Mouse (Mus musculus) bone marrow macrophage, adult 2 months (primary cell): ENCODE data around the gene Gm42957. TPM values are rescaled to one million over a fixed set of nuclear protein-coding genes. Genes with fewer than 3 reads are reported as not detected.
A peak's percentile ranks its signal among the peaks of the same experiment; 100 is the strongest.
"Not testable (repeated sequence)": the region's sequence is repeated elsewhere in the genome, so short reads cannot be mapped to it uniquely, and the experiment has no call there.

ENCODE experiments used
- H3K27ac ChIP-seq: 2 replicates; pipeline ENCODE4 v1.5.1; 2012; ENCODE audit warnings: low read depth, low read length; ENCODE audit not compliant: insufficient read depth
- H3K4me1 ChIP-seq: 2 replicates; pipeline ENCODE4 v1.6.1; 2012; ENCODE audit warnings: low read length; ENCODE audit not compliant: control insufficient read depth, insufficient read depth
- H3K4me3 ChIP-seq: 2 replicates; pipeline ENCODE4 v1.5.1; 2012; ENCODE audit warnings: mild to moderate bottlenecking, low read length, moderate library complexity; ENCODE audit not compliant: insufficient read depth
- CTCF ChIP-seq: IDR thresholded peaks from 2 replicates; pipeline ENCODE4 v1.5.1; 2012; ENCODE audit warnings: low read depth, mild to moderate bottlenecking, low read length, moderate library complexity
- POLR2A ChIP-seq: IDR thresholded peaks from 2 replicates; pipeline ENCODE4 v1.6.1; 2012; ENCODE audit warnings: mild to moderate bottlenecking, low read depth, low read length, borderline replicate concordance
- polyA plus RNA-seq: library from polyadenylated mRNA; stranded (reverse); fragments of >200 nt; gene quantifications from 2 replicates; pipeline ENCODE4 v1.2.4, GENCODE M21; 2012; ENCODE audit not compliant: missing spikeins, insufficient read depth, insufficient read length

Gm42957 gene
- polyA plus RNA-seq, 1 experiment = not detected

- no peaks in the 10 kb centered on the region for H3K4me1 ChIP-seq
- TF ChIP-seq POLR2A (no peak), CTCF (no peak)
- H3K27ac ChIP-seq = no peak overlapping the region
- H3K4me3 ChIP-seq = no peak overlapping the region
These were observed 12.1 kb downstream of the Gm42957 start for GRCm38 (mm10) chr3:96647365-96647764.

DNA sequence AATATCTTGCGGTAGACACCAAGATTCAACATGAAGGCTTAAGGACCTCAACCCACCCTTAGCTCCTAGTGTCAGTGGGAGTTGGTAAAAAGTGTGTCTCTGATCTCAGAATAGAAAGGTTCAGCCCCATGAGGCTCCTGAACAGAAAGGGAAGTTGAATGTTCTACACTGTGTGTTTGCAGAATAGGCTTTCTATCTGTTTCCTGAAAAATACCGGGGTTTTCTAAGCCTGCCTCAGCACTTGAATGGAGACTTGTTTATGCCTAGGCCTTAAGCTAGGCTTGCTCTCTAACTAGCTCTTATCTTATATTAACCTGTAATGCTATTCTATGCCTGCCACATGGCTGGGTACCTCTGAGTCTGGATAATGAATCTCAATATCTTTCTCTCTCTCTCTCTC, 25.6 kb downstream of the Gm42957 start:
- no peak for TF ChIP-seq POLR2A
- TF ChIP-seq CTCF = no peak
- no peak overlapping the region for H3K4me3 ChIP-seq
- peak overlapping the region; percentile 76 for H3K27ac ChIP-seq
- peaks cover 17% of the 10 kb centered on the region for H3K4me1 ChIP-seq

DNA sequence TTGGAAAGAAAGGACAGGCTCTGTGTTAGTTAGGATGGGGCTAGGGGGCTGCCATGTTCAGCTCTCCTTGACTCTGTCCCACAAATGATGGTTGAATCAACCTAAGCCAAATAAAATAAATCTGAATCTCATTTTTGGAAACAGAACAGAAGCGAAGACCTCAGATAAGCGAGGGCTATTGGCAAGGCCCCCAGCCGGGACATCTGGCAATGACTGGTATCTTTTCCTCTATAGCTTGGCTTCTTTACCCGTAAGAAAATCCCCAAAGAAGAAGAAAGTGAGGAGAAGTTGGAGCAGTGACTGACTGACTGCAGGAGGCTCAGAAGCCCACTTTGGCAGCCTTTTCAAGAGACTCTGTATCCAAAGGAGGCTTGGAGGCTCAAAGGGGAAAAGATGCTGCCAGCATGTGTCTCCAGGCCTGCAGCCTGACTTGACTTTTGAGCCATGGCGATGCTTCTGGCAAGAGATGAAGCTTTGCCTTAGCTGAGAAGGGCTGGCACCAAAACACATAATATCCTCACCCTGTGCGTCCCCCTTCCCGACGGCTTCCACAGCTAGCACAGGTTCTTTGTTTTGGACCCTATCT, 27.6 kb downstream of the Gm42957 start:
- Histone ChIP-seq H3K27ac (no peak overlapping the region), H3K4me1 (peaks cover 17% of the 10 kb centered on the region), H3K4me3 (no peak overlapping the region)
- TF ChIP-seq CTCF (no peak), POLR2A (no peak)

DNA sequence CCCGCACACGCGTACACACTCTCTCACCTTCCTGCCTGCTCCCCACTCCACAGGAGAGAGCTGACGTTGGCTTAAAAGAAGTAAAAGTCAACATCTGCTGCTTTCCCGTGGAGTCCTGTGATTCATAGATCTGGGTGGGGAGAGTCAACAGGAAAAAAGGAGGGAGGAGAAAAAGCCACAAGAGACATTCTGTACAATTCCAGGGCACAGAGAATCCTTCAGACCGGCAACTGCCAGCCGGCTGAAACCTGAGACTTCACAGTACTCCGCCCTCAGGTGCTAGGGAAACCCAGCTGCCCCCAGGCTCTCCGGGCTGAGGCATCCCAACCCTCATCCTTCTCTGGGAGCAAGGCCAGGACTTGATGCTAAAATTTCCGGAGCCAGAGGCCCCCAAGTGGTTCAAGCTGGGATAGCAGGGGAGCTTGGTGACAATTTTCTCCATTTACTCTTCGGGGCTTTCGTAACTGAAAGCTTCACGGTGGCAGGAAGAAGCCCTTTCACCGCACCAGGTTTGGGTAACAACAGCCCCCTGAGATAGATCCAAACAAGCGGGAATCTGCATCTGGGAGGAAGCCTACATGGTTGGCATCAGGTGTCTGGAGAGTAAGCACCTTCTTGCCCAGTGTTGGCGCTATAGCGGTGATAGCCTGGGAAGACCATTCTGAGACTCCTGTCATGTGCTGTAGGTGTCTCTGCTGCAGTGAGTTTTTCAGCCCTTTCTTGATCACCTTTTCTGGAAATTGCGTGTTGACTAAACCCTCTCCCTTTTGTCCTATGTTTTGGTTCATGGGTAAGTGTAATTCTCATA, 28.4 kb downstream of the Gm42957 start:
- no peak overlapping the region for H3K4me3 ChIP-seq
- H3K27ac ChIP-seq = no peak overlapping the region
- TF ChIP-seq POLR2A (no peak), CTCF (peak; percentile 66)
- peaks cover 17% of the 10 kb centered on the region for H3K4me1 ChIP-seq

- H3K4me1 ChIP-seq = peaks cover 17% of the 10 kb centered on the region
- H3K27ac ChIP-seq, H3K4me3 ChIP-seq: not testable (repeated sequence)
These were observed 30.6 kb downstream of the Gm42957 start for GRCm38 (mm10) chr3:96665732-96666363.

DNA sequence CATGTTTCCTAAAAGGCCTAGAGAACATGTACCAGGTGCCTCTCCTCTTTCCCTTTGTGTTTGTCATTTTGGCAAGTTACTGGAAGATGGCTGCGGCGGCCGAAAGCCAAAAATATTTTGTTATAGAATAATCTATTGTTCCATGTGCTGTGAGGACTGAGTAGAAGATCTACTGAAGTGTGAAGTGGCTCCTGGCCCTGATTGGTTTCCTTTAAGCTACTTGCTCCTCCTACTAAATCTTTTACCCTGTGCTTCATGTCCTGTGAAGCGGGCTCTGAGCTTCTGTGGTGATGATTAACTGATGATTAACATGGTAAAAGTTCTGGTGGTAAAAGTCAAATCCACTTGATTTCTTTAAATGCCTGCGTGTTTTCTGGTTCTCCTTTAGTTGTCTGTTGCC, 31.6 kb downstream of the Gm42957 start:
- TF ChIP-seq POLR2A (no peak), CTCF (no peak)
- Histone ChIP-seq H3K4me3 (no peak overlapping the region), H3K4me1 (peaks cover 11% of the 10 kb centered on the region), H3K27ac (no peak overlapping the region)

- Histone ChIP-seq H3K27ac (no peak overlapping the region), H3K4me1 (peaks cover 10% of the 10 kb centered on the region), H3K4me3 (no peak overlapping the region)
- TF ChIP-seq CTCF = no peak
- TF ChIP-seq POLR2A = no peak
These were observed 32.0 kb downstream of the Gm42957 start for GRCm38 (mm10) chr3:96667316-96667715.

DNA sequence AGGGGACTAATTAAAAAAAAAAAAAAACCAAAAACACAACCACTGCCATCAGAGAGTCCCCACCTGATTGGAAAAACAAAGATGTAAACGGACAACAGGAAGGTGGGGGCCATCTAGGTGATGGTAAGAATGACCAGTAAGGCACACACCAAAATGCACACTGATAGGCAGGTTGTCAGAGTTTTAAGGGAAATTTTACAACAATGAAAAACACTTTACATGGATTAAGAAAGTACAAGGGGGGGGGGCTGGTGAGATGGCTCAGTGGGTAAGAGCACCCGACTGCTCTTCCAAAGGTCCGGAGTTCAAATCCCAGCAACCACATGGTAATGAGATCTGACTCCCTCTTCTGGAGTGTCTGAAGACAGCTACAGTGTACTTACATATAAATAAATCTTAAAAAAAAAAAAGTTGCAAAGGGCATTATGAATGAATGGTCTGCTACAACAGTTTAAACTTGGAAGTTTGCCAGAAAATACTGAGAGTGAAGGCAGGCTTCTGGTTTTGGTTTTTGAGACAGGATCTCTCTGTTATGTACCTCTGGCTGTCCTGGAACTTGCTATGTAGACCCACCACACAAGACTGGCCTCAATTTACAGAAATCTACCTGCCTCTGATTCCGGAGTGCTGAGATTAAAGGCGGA, 33.3 kb downstream of the Gm42957 start:
- H3K27ac ChIP-seq = no peak overlapping the region
- TF ChIP-seq CTCF = no peak
- no peak for TF ChIP-seq POLR2A
- peaks cover 10% of the 10 kb centered on the region for H3K4me1 ChIP-seq
- no peak overlapping the region for H3K4me3 ChIP-seq

DNA sequence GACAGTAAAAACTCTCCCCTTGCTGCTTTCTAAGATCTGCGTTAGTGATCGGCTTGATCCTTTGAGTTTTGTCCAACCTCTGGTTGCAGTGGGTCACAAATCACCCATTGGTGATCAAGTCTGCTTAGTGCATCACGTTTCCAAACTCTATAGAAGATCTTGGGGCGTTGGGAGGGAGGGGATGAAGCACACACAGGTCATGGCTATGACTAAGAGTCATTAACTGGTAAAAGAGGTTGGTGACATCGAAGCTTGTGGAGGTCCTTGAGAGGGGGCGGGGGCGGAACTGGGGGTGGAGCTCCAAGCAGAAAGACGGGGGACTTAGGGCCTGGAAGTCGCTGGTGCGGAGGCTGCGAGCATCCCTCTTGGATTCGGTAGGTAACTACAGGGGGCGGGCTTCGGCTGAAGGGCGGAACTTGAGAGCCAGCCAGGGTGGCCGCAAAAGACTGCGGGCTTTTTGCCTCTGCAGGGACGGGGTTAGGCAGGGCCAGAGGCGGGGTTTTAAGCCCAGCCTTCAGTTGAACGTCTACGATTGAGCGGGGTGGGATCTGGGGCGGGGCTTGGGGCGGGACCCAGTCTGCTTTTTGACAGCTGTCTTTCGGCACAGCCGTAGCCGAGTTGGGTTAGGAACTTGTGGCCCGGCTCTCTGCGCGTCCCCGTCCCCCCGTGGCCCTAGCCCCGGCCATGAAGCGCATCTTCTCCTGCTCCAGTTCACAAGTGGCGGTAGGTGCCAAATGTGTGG, 34.6 kb downstream of the Gm42957 start, which contains the start of gene Ankrd35:
TSS of gene Ankrd35 (plus strand) at position 405 of the 742 bp plus-strand sequence.
- TF ChIP-seq POLR2A = no peak
- no peak for TF ChIP-seq CTCF
- peaks cover 8% of the 10 kb centered on the region for H3K4me1 ChIP-seq
- H3K4me3 ChIP-seq = peak within 1 kb of the TSS; percentile 60
- H3K27ac ChIP-seq = no peak within 1 kb of the TSS

GRCm38 (mm10) chr3:96671519-96671918, 36.2 kb downstream of the Gm42957 start:
- Histone ChIP-seq H3K4me1 (peaks cover 8% of the 10 kb centered on the region), H3K27ac (no peak overlapping the region), H3K4me3 (no peak overlapping the region)
- no peak for TF ChIP-seq CTCF
- no peak for TF ChIP-seq POLR2A
